Mouse (Mus musculus) limb, embryonic 15.5 days (tissue): ENCODE measurements at regions not wholly inside any gene's neighbourhood (a gene's known extent, or its start where the extent isn't known, plus 50 kb on each side); places are given as distances from the start of the nearest gene placed in this dataset.

ENCODE experiments used
- ATAC-seq: fragments of 200-750 bp; cut with Nextera tagmentation; 2 replicates; pipeline ENCODE4 v1.8.0; 2017; ENCODE audit warnings: low read depth, moderate TSS enrichment; ENCODE audit not compliant: insufficient number of reproducible peaks, low FRiP score, low TSS enrichment
- H3K27ac ChIP-seq: fragments of 300-500 bp; sonication (generic); 2 replicates; pipeline ENCODE4 v1.5.1; 2015; ENCODE audit warnings: moderate library complexity, mild to moderate bottlenecking, inconsistent platforms
- H3K27me3 ChIP-seq: fragments of 300-500 bp; sonication (generic); 2 replicates; pipeline ENCODE4 v1.6.1; 2015; ENCODE audit warnings: inconsistent platforms
- H3K36me3 ChIP-seq: fragments of 300-500 bp; sonication (generic); 2 replicates; pipeline ENCODE4 v1.6.1; 2015; ENCODE audit warnings: inconsistent platforms
- H3K4me1 ChIP-seq: fragments of 300-500 bp; sonication (generic); 2 replicates; pipeline ENCODE4 v1.6.1; 2015; ENCODE audit warnings: inconsistent platforms
- H3K4me2 ChIP-seq: fragments of 300-500 bp; sonication (generic); 2 replicates; pipeline ENCODE4 v1.6.1; 2015; ENCODE audit warnings: mild to moderate bottlenecking, inconsistent platforms
- H3K4me3 ChIP-seq: fragments of 300-500 bp; sonication (generic); 2 replicates; pipeline ENCODE4 v1.5.1; 2015; ENCODE audit warnings: mild to moderate bottlenecking, inconsistent platforms
- H3K9ac ChIP-seq: fragments of 300-500 bp; sonication (generic); 2 replicates; pipeline ENCODE4 v1.6.1; 2015; ENCODE audit warnings: inconsistent platforms
- H3K9me3 ChIP-seq: fragments of 300-500 bp; sonication (generic); 2 replicates; pipeline ENCODE4 v1.6.1; 2016; ENCODE audit warnings: inconsistent platforms
- WGBS: fragments of 180-500 bp; shearing (Covaris S2); methylation state at CpG from one replicate; pipeline ENCODE4 v1.1.7; 2015; 5-methylcytosine and 5-hydroxymethylcytosine counted together

GRCm38 (mm10) chr10:84119952-84120550, 320.3 kb downstream of the Nuak1 start:
- 83% methylated on average over 8 of the region's 8 CpGs for whole genome bisulfite sequencing
- H3K9me3 ChIP-seq: no peaks in the 10 kb centered on the region

DNA sequence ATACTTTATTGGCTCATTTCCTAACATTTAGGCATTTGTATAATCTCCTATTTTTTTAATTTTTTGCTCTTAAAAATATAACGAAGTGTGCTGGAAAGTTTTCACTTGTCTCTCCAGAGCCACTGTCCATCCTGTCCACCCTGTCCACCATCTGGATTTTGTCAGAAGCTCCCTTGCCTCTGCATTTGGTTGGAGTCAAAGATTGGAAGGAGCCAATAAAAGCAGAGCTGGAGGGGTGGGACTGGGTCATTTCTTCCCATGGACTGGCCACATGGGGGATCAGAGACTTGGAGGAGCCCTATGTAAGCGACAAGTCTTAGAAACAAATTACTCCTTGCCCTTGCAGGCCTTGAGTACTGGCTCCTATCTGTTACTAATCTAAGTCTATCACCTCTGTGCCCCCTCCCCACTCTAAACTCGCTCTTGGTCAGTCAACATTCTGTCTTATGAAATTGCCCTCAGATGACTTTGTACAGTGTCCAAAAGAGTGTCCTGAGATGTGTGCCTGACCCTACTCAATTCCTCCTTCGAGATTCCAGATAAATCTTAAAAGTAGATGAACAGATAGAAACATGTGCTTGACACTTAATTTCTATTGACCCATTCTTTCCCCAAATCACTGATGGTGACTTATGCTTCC, 303.3 kb downstream of the Nuak1 start:
- no peak overlapping the region for H3K4me3 ChIP-seq
- H3K9me3 ChIP-seq: no peaks in the 10 kb centered on the region
- no peak overlapping the region for H3K4me2 ChIP-seq
- no peak overlapping the region for H3K27ac ChIP-seq
- 69% methylated on average over 4 of the region's 4 CpGs for WGBS
- H3K9ac ChIP-seq: no peak overlapping the region
- no peaks in the 10 kb centered on the region for H3K36me3 ChIP-seq
- no peaks in the 10 kb centered on the region for H3K27me3 ChIP-seq
- ATAC-seq: no peak
- H3K4me1 ChIP-seq: no peaks in the 10 kb centered on the region

More at GRCm38 (mm10) chr10:84119952-84120550, 320.3 kb downstream of the Nuak1 start:
- H3K9ac ChIP-seq: no peak overlapping the region
- no peaks in the 10 kb centered on the region for H3K27me3 ChIP-seq
- H3K36me3 ChIP-seq: no peaks in the 10 kb centered on the region
- ATAC-seq: no peak
- H3K4me3 ChIP-seq: no peak overlapping the region
- H3K27ac ChIP-seq: no peak overlapping the region
- no peaks in the 10 kb centered on the region for H3K4me1 ChIP-seq
- H3K4me2 ChIP-seq: no peak overlapping the region

DNA sequence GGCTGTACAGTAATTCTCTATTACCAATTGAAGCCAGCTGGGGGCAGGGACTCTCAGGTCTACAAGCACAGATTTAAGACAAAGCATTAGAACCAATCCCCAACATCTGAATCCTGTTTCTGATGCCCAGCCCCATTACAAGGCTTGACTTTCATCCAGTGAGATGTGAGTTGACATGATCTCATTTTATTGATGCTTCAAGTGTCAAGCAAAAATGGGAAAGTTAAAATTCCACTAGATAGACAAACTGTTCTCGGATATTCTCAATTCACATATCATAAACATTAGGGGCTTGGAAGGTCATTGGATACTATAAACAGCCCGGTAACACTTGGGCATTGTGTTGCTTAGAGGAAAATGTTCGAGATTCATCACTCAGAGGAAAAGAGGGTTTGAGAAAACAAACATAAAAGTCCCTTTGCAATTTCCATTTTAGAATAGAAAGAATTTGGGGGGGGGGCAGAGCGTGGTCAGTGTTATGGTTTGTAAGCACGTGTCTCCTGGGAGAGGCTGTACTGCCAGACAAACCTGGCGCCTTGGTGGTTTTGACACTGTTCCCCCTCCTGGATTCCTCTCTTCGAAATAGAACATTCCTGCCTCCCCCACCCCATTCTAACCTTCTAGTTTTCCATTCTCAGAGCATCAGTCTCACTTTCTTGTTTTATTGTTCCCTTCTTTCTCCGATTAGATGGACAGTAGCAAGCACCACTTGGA, 297.5 kb downstream of the Nuak1 start:
- no peak for ATAC-seq
- H3K4me2 ChIP-seq: no peak overlapping the region
- no peaks in the 10 kb centered on the region for H3K27me3 ChIP-seq
- no peak overlapping the region for H3K9ac ChIP-seq
- no peak overlapping the region for H3K4me3 ChIP-seq
- peaks cover 11% of the 10 kb centered on the region for H3K4me1 ChIP-seq
- 56% methylated on average over 8 of the region's 8 CpGs for WGBS
- H3K36me3 ChIP-seq: no peaks in the 10 kb centered on the region
- H3K27ac ChIP-seq: no peak overlapping the region
- H3K9me3 ChIP-seq: no peaks in the 10 kb centered on the region

DNA sequence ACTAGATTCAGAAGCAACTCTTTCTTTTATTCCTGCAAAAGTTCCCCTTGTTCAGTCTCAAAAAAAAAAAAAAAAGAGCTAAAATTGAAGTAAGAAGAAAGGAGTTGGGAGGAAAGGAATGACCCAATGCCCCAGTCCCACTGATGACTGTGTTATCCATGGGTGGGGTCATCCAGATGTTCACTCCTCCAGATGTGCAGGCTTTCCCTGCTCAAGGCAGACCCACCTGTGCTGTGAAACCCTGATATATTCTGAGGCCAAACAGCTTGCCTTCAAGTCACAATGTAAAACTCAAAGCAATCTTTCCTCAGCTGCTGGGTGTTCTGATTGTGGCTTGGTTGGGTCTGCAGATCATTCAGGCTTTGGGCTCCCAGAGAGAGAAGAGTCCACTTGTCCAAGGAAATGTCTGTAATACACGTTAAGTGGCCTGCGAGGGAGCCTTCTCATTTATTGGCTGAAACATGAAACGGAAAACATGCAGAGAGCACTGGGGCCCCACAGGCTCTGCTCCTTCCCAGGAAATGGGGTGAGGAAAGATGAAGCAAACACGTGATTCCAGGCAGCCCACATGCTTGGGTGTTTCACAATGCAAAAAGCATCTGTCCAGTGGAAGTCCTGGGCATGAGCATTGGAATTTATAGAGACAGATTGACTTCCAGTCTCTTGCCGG, 296.6 kb downstream of the Nuak1 start:
- H3K36me3 ChIP-seq: no peaks in the 10 kb centered on the region
- peaks cover 11% of the 10 kb centered on the region for H3K4me1 ChIP-seq
- no peaks in the 10 kb centered on the region for H3K27me3 ChIP-seq
- 15% methylated on average over 5 of the region's 5 CpGs for WGBS
- peak; percentile 65; the same call in 1 of the 2 replicates for ATAC-seq
- no peak overlapping the region for H3K4me3 ChIP-seq
- peak overlapping the region; percentile 54 for H3K27ac ChIP-seq
- H3K9ac ChIP-seq: no peak overlapping the region
- H3K4me2 ChIP-seq: no peak overlapping the region
- no peaks in the 10 kb centered on the region for H3K9me3 ChIP-seq

DNA sequence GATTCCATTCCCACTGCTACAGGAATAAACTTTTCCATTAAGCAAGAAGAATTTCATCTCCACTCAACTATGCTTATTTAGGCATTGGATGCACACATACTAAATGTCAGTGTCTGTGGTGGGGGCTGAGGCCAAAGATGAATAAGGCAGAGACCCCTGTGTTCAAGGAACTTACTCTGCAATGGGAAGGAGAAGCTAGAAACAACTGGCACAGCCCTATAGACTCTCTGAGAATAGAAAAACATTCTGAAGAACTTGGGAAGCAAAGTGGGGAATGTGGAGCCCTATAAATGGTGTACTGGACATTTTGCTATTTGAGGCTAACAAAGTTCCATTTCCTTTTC, 296.1 kb downstream of the Nuak1 start:
- no peak overlapping the region for H3K4me2 ChIP-seq
- peaks cover 11% of the 10 kb centered on the region for H3K4me1 ChIP-seq
- no peaks in the 10 kb centered on the region for H3K9me3 ChIP-seq
- H3K4me3 ChIP-seq: no peak overlapping the region
- no peaks in the 10 kb centered on the region for H3K27me3 ChIP-seq
- no peaks in the 10 kb centered on the region for H3K36me3 ChIP-seq
- H3K27ac ChIP-seq: no peak overlapping the region
- H3K9ac ChIP-seq: no peak overlapping the region
- no peak for ATAC-seq

- H3K27me3 ChIP-seq: no peaks in the 10 kb centered on the region
- 88% methylated on average over 2 of the region's 2 CpGs for WGBS
- no peak for ATAC-seq
- no peak overlapping the region for H3K4me2 ChIP-seq
- no peaks in the 10 kb centered on the region for H3K9me3 ChIP-seq
- H3K36me3 ChIP-seq: no peaks in the 10 kb centered on the region
- no peak overlapping the region for H3K27ac ChIP-seq
- H3K9ac ChIP-seq: no peak overlapping the region
- H3K4me1 ChIP-seq: peaks cover 11% of the 10 kb centered on the region
- H3K4me3 ChIP-seq: no peak overlapping the region
These were observed 293.0 kb downstream of the Nuak1 start for GRCm38 (mm10) chr10:84147305-84147984.

DNA sequence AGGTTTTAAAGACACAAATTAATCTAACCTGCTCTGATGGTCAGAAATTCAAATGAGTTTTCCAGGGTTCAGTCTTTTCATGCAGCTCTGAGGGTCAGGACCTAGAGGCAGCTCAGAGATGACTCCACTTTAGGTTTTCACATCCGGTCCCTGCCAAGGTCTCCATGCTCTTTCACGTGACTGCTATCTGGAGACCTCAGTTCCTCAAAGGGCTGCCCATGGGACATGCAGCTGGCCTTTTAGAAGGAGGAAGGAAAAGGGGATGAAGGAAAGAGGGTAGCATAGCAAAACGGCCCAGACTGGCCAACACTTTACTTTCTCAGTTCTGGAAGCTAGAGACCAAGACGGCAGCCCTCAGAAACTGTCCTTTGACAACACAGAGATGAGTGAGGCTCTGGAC, 276.6 kb downstream of the Nuak1 start:
- no peak overlapping the region for H3K9ac ChIP-seq
- no peak overlapping the region for H3K4me3 ChIP-seq
- no peaks in the 10 kb centered on the region for H3K27me3 ChIP-seq
- H3K4me2 ChIP-seq: no peak overlapping the region
- no peaks in the 10 kb centered on the region for H3K9me3 ChIP-seq
- H3K4me1 ChIP-seq: 0 out of 2 replicates have a peak, but pooled peaks cover 8% of the 10 kb centered on the region
- 72% methylated on average over 4 of the region's 4 CpGs for WGBS
- no peak overlapping the region for H3K27ac ChIP-seq
- H3K36me3 ChIP-seq: no peaks in the 10 kb centered on the region
- no peak for ATAC-seq

DNA sequence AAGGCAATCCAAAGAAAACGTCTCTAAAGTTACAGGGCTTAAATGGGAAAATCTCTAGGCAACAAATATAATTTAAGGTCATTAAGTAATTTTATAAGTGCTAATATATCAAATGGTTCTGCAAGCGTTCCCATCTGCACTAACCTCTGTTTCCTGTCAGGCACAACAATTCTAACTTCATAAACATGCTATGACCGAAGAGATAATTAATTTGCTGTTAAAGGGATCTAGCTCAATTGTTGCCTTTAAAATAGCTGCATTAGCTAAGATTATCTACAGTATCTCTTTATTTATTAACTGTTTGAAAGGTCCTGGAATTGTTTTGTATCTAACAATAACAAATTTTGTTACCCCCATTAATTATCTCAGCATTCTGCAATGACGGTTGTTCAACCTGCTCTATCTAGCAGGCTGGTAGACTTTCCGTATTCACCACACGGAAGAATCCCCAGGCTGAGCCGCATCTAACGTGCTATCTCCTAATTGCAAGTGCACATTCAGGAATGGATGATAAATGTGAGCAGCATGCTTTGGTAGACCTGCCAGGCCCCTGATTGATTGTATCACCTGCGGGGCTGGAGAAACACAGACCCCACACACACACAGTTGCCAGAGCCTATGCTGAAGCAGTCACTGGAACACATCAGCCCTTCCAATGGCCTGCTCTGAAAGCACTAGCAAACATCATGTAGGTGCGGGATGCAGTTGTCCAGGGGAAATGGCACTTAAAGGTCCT, 274.4 kb downstream of the Nuak1 start:
- no peaks in the 10 kb centered on the region for H3K9me3 ChIP-seq
- H3K9ac ChIP-seq: no peak overlapping the region
- no peak overlapping the region for H3K4me3 ChIP-seq
- H3K36me3 ChIP-seq: no peaks in the 10 kb centered on the region
- WGBS: 47% methylated on average over 10 of the region's 10 CpGs
- H3K27me3 ChIP-seq: no peaks in the 10 kb centered on the region
- H3K4me2 ChIP-seq: no peak overlapping the region
- no peak overlapping the region for H3K27ac ChIP-seq
- ATAC-seq: no peak
- H3K4me1 ChIP-seq: 0 out of 2 replicates have a peak, but pooled peaks cover 8% of the 10 kb centered on the region

- no peak for ATAC-seq
- H3K27ac ChIP-seq: no peak overlapping the region
- no peaks in the 10 kb centered on the region for H3K9me3 ChIP-seq
- no peak overlapping the region for H3K4me2 ChIP-seq
- H3K4me3 ChIP-seq: no peak overlapping the region
- no peak overlapping the region for H3K9ac ChIP-seq
- H3K4me1 ChIP-seq: 0 out of 2 replicates have a peak, but pooled peaks cover 8% of the 10 kb centered on the region
- 37% methylated on average over 3 of the region's 3 CpGs for WGBS
- H3K27me3 ChIP-seq: no peaks in the 10 kb centered on the region
- H3K36me3 ChIP-seq: no peaks in the 10 kb centered on the region
These were observed 273.9 kb downstream of the Nuak1 start for GRCm38 (mm10) chr10:84166568-84166905.

DNA sequence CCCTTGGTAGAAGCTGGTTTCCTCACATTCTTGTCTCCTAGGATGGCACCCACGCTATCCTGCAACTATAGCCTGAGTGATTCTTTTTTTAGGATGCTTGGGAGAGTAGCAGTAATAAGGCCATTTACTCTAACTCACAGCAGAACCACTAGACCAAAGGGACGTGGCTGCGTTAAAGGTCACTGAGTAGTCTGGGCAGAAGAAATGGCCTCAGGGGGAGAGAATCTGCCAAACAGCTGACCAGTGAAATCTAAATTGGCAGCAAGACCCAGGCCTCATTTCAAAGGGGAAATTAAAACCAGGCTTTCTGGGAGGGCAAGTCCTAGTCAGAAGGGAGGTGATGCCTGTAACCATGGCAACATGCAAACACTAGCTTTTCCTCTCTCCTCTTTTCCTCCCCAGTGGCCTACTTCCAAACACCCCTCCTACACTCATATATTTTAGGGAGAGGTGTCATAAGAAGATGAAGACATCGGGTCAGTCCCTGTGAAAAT, 267.5 kb downstream of the Nuak1 start:
- WGBS: 30% methylated on average over 4 of the region's 4 CpGs
- ATAC-seq: peak; percentile 76; the same call in 1 of the 2 replicates
- Histone ChIP-seq H3K4me2 (no peak overlapping the region), H3K4me3 (no peak overlapping the region), H3K4me1 (peaks cover 19% of the 10 kb centered on the region), H3K9ac (no peak overlapping the region), H3K27ac (no peak overlapping the region), H3K27me3 (no peaks in the 10 kb centered on the region), H3K9me3 (no peaks in the 10 kb centered on the region), H3K36me3 (no peaks in the 10 kb centered on the region)

DNA sequence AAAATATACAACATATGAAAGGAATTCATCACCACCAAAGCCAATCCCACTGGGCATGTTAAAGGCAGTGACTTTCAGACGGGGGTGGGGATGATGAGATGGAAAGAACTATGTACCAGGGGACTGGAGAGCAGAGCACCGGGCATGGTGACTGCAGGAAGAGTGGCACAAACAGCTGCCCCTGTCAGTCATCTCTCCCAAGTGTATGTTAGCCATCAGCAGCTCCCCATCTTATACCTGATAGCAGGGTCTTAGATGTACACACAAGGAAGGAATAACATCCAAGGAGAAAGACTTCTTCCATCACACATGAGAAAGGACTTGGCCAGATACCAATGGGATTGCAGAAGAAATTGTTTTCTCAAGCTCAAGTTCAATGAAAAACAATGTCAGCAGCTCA, 257.2 kb downstream of the Nuak1 start:
- no peak for ATAC-seq
- H3K9ac ChIP-seq: no peak overlapping the region
- no peak overlapping the region for H3K27ac ChIP-seq
- H3K4me1 ChIP-seq: no peaks in the 10 kb centered on the region
- no peaks in the 10 kb centered on the region for H3K36me3 ChIP-seq
- WGBS: 71% methylated on average over 2 of the region's 2 CpGs
- no peaks in the 10 kb centered on the region for H3K9me3 ChIP-seq
- no peak overlapping the region for H3K4me2 ChIP-seq
- no peaks in the 10 kb centered on the region for H3K27me3 ChIP-seq
- no peak overlapping the region for H3K4me3 ChIP-seq
